Mouse (Mus musculus): ENCODE measurements around the gene Depp1.
"Not testable (repeated sequence)": the region's sequence is repeated elsewhere in the genome, so short reads cannot be mapped to it uniquely, and the experiment has no call there.

The Depp1 gene

GRCm38 (mm10) chr6:116650406-116650805, at the start of gene Depp1:
Gene Depp1, plus strand, starts transcription at chr6:116650609.
- no peak for DNase-seq (ENCODE audit: low spot score in 2 of 2)

GRCm38 (mm10) chr6:116600969-116601368, 49.4 kb upstream of the Depp1 start:
- not testable (repeated sequence) for DNase-seq (ENCODE audit: low spot score in 2 of 2)

GRCm38 (mm10) chr6:116607230-116607629, 43.2 kb upstream of the Depp1 start:
- no peak for DNase-seq (ENCODE audit: low spot score in 2 of 2)

- no peak for DNase-seq (ENCODE audit: low spot score in 2 of 2)
Observed at GRCm38 (mm10) chr6:116615719-116616118, 34.7 kb upstream of the Depp1 start.

- no peak for DNase-seq (ENCODE audit: low spot score in 2 of 2)
Observed at GRCm38 (mm10) chr6:116618073-116618472, 32.3 kb upstream of the Depp1 start.

GRCm38 (mm10) chr6:116621318-116622023, 28.9 kb upstream of the Depp1 start:
- DNase-seq (ENCODE audit: low spot score in 2 of 2): no peak

GRCm38 (mm10) chr6:116626417-116626816, 24.0 kb upstream of the Depp1 start:
- not testable (repeated sequence) for DNase-seq (ENCODE audit: low spot score in 2 of 2)

- DNase-seq (ENCODE audit: low spot score in 2 of 2): no peak
Observed at GRCm38 (mm10) chr6:116628095-116628494, 22.3 kb upstream of the Depp1 start.

- peak; percentile 46 to 58 for DNase-seq (ENCODE audit: low spot score in 2 of 2)
Observed at GRCm38 (mm10) chr6:116628539-116629171, 21.8 kb upstream of the Depp1 start, which contains the start of gene Zfp422. Gene Zfp422, minus strand, starts transcription at chr6:116628999.

GRCm38 (mm10) chr6:116629766-116630165, 20.6 kb upstream of the Depp1 start:
- DNase-seq (ENCODE audit: low spot score in 2 of 2): no peak

- peak; percentile 83 to 87 for DNase-seq (ENCODE audit: low spot score in 2 of 2)
Observed at GRCm38 (mm10) chr6:116632129-116632528, 18.3 kb upstream of the Depp1 start.

- DNase-seq (ENCODE audit: low spot score in 2 of 2): no peak
Observed at GRCm38 (mm10) chr6:116633741-116634695, 16.4 kb upstream of the Depp1 start.

- no peak for DNase-seq (ENCODE audit: low spot score in 2 of 2)
Observed at GRCm38 (mm10) chr6:116635251-116636180, 14.9 kb upstream of the Depp1 start.

GRCm38 (mm10) chr6:116636581-116637235, 13.7 kb upstream of the Depp1 start:
- no peak for DNase-seq (ENCODE audit: low spot score in 2 of 2)

GRCm38 (mm10) chr6:116637496-116637895, 12.9 kb upstream of the Depp1 start:
- no peak for DNase-seq (ENCODE audit: low spot score in 2 of 2)

- no peak for DNase-seq (ENCODE audit: low spot score in 2 of 2)
Observed at GRCm38 (mm10) chr6:116638871-116639270, 11.5 kb upstream of the Depp1 start.

- DNase-seq (ENCODE audit: low spot score in 2 of 2): no peak
Observed at GRCm38 (mm10) chr6:116639663-116640062, 10.7 kb upstream of the Depp1 start.

- DNase-seq (ENCODE audit: low spot score in 2 of 2): peak; percentile 76 to 80
Observed at GRCm38 (mm10) chr6:116642942-116643341, 7.5 kb upstream of the Depp1 start.

GRCm38 (mm10) chr6:116643881-116644280, 6.5 kb upstream of the Depp1 start:
- DNase-seq (ENCODE audit: low spot score in 2 of 2): no peak

- no peak for DNase-seq (ENCODE audit: low spot score in 2 of 2)
Observed at GRCm38 (mm10) chr6:116644335-116644734, 6.1 kb upstream of the Depp1 start.
